Mouse (Mus musculus) heart, postnatal 0 days (tissue): ENCODE measurements around the gene Kcne1. TPM values are rescaled to one million over a fixed set of nuclear protein-coding genes. Genes with fewer than 3 reads are reported as not detected.

ENCODE experiments used
- ATAC-seq: fragments of 200-750 bp; cut with Nextera tagmentation; 2 replicates; pipeline ENCODE4 v1.8.0; 2017; ENCODE audit warnings: low read depth, moderate number of reproducible peaks, moderate library complexity; ENCODE audit not compliant: insufficient read depth
- DNase-seq: peaks from one replicate; pipeline ENCODE4 v3.0.0-alpha.2; 2016; ENCODE audit warnings: low spot score
- H3K27ac ChIP-seq: fragments of 300-500 bp; sonication (generic); 2 replicates; pipeline ENCODE4 v1.5.1; 2014; ENCODE audit warnings: low read depth, mild to moderate bottlenecking
- H3K27me3 ChIP-seq: fragments of 300-500 bp; sonication (generic); 2 replicates; pipeline ENCODE4 v1.6.1; 2014; ENCODE audit warnings: low read length, mixed read lengths; ENCODE audit not compliant: control insufficient read depth, insufficient read depth
- H3K36me3 ChIP-seq: fragments of 300-500 bp; sonication (generic); replicated peaks from 2 replicates; pipeline ENCODE4 v1.6.1; 2014; ENCODE audit warnings: low read length, mixed read lengths; ENCODE audit not compliant: control insufficient read depth, insufficient read depth
- H3K4me1 ChIP-seq: fragments of 300-500 bp; sonication (generic); 2 replicates; pipeline ENCODE4 v1.6.1; 2014; ENCODE audit warnings: antibody characterized with exemption; ENCODE audit not compliant: control insufficient read depth, insufficient read depth
- H3K4me2 ChIP-seq: fragments of 300-500 bp; sonication (generic); 2 replicates; pipeline ENCODE4 v1.6.1; 2014; ENCODE audit warnings: low read depth, mild to moderate bottlenecking, low read length, moderate library complexity
- H3K4me3 ChIP-seq: fragments of 300-500 bp; sonication (generic); 2 replicates; pipeline ENCODE4 v1.5.1; 2014; ENCODE audit warnings: low read depth, low read length
- H3K9ac ChIP-seq: fragments of 300-500 bp; sonication (generic); replicated peaks from 2 replicates; pipeline ENCODE4 v1.6.1; 2014; ENCODE audit warnings: low read depth, low read length, mixed read lengths
- H3K9me3 ChIP-seq: fragments of 300-500 bp; sonication (generic); replicated peaks from 2 replicates; pipeline ENCODE4 v1.6.1; 2016; ENCODE audit warnings: low read length; ENCODE audit not compliant: control insufficient read depth
- CTCF ChIP-seq: IDR thresholded peaks from 2 replicates; pipeline ENCODE4 v1.5.1; 2016; ENCODE audit warnings: antibody characterized with exemption, control low read depth, low read depth
- EP300 ChIP-seq: IDR thresholded peaks from 2 replicates; pipeline ENCODE4 v1.6.1; 2016; ENCODE audit warnings: antibody characterized with exemption, low read depth
- WGBS: fragments of 180-500 bp; shearing (Covaris S2); extraction: QIAGEN DNeasy Blood & Tissue Kit; methylation state at CpG from one replicate; pipeline ENCODE4 v1.1.7; 2014; 5-methylcytosine and 5-hydroxymethylcytosine counted together
- polyA plus RNA-seq: library from polyadenylated mRNA; unstranded; fragments of >200 nt; fragmentation: Nextera tagmentation; extraction: Ambion mirVana; gene quantifications from 2 replicates; pipeline ENCODE4 v1.2.1, GENCODE M21; 2015
- total RNA-seq: library from RNA; depleted of rRNA; stranded (reverse); fragments of >200 nt; gene quantifications from 2 replicates; pipeline ENCODE4 v1.2.3, GENCODE M21; 2014; ENCODE audit warnings: low replicate concordance

Kcne1 gene
- total and polyA plus RNA-seq, 2 experiments from 2014 or later: 283 to 415 TPM

- ATAC-seq (0 out of 2 replicates have a peak, but pooled peaks have one; percentile 19), DNase-seq (no peak)
- Histone ChIP-seq H3K9me3 (no peaks in the 10 kb centered on the region), H3K4me1 (peaks cover 40% of the 10 kb centered on the region), H3K4me3 (no peak overlapping the region), H3K27me3 (no peaks in the 10 kb centered on the region), H3K36me3 (no peaks in the 10 kb centered on the region), H3K27ac (peak overlapping the region; percentile 92), H3K4me2 (peak overlapping the region; percentile 17), H3K9ac (peak overlapping the region; percentile 48; the same call in 1 of the 2 replicates)
- 23% methylated on average over 11 of the region's 11 CpGs for WGBS
- TF ChIP-seq CTCF (no peak), EP300 (no peak)
Measured at GRCm38 (mm10) chr16:92355982-92356381, 3.3 kb downstream of the Kcne1 start.

- TF ChIP-seq EP300: no peak
- TF ChIP-seq CTCF: no peak
- no peaks in the 10 kb centered on the region for H3K36me3 ChIP-seq
- H3K27me3 ChIP-seq: no peaks in the 10 kb centered on the region
- peaks cover 40% of the 10 kb centered on the region for H3K4me1 ChIP-seq
- H3K4me3 ChIP-seq: no peak overlapping the region
- ATAC-seq (no peak), DNase-seq (no peak)
- H3K9ac ChIP-seq: 0 out of 2 replicates have a peak overlapping the region, but pooled peaks have one; percentile 48
- H3K9me3 ChIP-seq: no peaks in the 10 kb centered on the region
- WGBS: 60% methylated on average over 5 of the region's 5 CpGs
- H3K4me2 ChIP-seq: no peak overlapping the region
- H3K27ac ChIP-seq: peak overlapping the region; percentile 92
Measured at GRCm38 (mm10) chr16:92355366-92355765, 3.9 kb downstream of the Kcne1 start.

- no peak overlapping the region for H3K4me3 ChIP-seq
- WGBS: 81% methylated on average over 2 of the region's 2 CpGs
- DNase-seq (no peak), ATAC-seq (no peak)
- no peaks in the 10 kb centered on the region for H3K27me3 ChIP-seq
- H3K4me1 ChIP-seq: peaks cover 37% of the 10 kb centered on the region
- no peaks in the 10 kb centered on the region for H3K36me3 ChIP-seq
- H3K27ac ChIP-seq: peak overlapping the region; percentile 92; the same call in 1 of the 2 replicates
- TF ChIP-seq EP300 (no peak), CTCF (no peak)
- H3K4me2 ChIP-seq: no peak overlapping the region
- no peak overlapping the region for H3K9ac ChIP-seq
- H3K9me3 ChIP-seq: no peaks in the 10 kb centered on the region
Measured at GRCm38 (mm10) chr16:92353897-92354296, 5.4 kb downstream of the Kcne1 start.

GRCm38 (mm10) chr16:92353295-92353694, 6.0 kb downstream of the Kcne1 start:
- no peak for ATAC-seq
- H3K4me1 ChIP-seq: peaks cover 34% of the 10 kb centered on the region
- WGBS: 86% methylated on average over 12 of the region's 12 CpGs
- no peak overlapping the region for H3K9ac ChIP-seq
- no peaks in the 10 kb centered on the region for H3K36me3 ChIP-seq
- no peak for DNase-seq
- TF ChIP-seq EP300 (no peak), CTCF (no peak)
- H3K4me3 ChIP-seq: no peak overlapping the region
- no peaks in the 10 kb centered on the region for H3K9me3 ChIP-seq
- no peak overlapping the region for H3K27ac ChIP-seq
- H3K27me3 ChIP-seq: no peaks in the 10 kb centered on the region
- no peak overlapping the region for H3K4me2 ChIP-seq

- Histone ChIP-seq H3K4me1 (0 out of 2 replicates have a peak, but pooled peaks cover 2% of the 10 kb centered on the region), H3K9ac (no peak overlapping the region), H3K4me2 (no peak overlapping the region), H3K27me3 (no peaks in the 10 kb centered on the region), H3K27ac (peak overlapping the region; percentile 30; the same call in 1 of the 2 replicates), H3K36me3 (no peaks in the 10 kb centered on the region), H3K9me3 (no peaks in the 10 kb centered on the region), H3K4me3 (no peak overlapping the region)
- WGBS: 55% methylated on average over 12 of the region's 12 CpGs
- ATAC-seq (no peak), DNase-seq (no peak)
- TF ChIP-seq CTCF (no peak), EP300 (no peak)
Measured at GRCm38 (mm10) chr16:92348941-92349340, 10.3 kb downstream of the Kcne1 start.
